Mouse (Mus musculus) kidney, adult 8-10 months (tissue): Measurements from ENCODE around the gene Efcab6.

Experiments used
- DNase-seq, 2 experiments: peaks; one replicate each; pipeline ENCODE4 v3.0.0; 2022

The Efcab6 gene

GRCm38 (mm10) chr15:83870936-83871335, 194.2 kb downstream of the Efcab6 start:
- DNase-seq = no peak

GRCm38 (mm10) chr15:83865626-83866025, 199.6 kb downstream of the Efcab6 start:
- DNase-seq = no peak

DNA sequence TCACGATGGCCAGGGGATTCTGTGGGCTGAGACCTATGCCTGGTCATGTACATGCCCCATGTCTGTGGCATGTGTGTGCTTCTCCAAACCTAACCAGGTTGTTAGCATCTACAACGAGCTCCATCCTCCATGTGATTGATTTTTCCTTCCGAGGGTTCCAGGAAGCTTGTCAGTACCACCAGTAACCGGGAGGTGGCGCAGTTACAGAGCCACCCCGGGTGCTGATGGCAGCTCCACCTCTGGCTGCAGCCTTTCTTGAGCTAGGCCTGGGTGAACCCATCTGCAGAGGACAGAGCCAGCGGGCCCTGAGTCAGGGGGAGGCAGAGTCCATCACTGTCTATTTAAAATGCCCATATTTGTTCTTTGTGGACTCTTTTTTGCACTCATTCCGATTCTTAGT, 208.1 kb downstream of the Efcab6 start:
- DNase-seq = peak; percentile 19 to 71

DNA sequence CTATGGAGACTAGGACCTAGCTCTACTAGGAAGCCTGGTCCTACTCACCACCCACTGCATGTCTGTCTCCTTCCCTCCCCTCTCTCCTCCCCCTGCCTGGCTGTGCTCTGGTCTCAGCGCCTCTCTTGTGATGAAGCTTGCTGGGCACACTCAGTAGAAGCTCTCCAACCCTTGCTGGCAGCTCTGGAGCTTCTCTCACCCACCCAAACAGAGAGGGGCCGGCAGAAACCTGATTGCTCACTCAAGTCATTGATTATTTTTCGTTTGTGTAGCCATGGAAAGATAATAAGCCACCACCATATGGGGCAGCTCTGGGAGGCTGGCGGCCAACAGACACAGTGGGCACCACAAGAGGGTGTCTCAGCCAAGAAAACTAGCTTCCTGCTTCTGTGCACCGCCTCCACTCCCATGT, 211.8 kb downstream of the Efcab6 start:
- no peak for DNase-seq

DNA sequence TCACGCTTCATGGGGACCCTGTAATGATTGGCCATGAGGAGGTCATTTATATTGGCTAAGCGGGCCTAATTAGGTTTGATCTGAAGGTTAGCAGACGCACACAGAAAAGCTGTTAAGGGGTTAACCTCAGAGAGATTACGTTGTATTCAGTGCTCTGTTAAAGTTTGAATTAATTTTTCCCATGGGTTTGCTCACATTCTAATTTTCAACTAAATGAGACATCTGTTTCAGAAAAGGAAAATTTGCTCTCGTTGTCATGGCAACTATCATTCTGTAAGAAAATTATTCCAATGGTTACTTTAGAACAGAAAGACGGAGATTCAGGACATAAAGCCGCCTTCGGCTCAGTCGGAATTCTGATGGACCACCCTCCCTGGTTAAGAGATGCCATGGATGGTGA, 217.0 kb downstream of the Efcab6 start:
- DNase-seq = no peak

GRCm38 (mm10) chr15:83847512-83847911, 217.7 kb downstream of the Efcab6 start:
- no peak for DNase-seq

GRCm38 (mm10) chr15:83846592-83846991, 218.6 kb downstream of the Efcab6 start:
- DNase-seq = no peak

DNA sequence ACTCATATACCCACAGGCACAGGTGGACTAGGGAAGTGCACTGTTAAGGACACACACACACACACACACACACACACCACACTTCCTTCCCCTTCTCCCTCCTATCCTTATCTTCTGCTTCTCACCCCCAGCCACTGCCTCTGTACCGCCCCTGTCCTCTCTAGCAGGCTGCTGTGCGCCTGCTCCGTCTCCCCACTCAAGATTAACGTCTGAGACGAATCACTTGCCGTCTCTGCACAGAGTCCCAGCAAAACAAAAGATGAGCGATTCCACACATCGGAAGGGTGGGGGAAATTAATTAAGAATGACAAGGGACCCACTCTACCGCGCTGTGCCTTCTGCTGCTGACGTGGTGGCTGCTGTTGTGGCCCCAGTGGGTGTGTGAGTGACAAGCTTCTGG, 219.4 kb downstream of the Efcab6 start:
- no peak for DNase-seq

DNA sequence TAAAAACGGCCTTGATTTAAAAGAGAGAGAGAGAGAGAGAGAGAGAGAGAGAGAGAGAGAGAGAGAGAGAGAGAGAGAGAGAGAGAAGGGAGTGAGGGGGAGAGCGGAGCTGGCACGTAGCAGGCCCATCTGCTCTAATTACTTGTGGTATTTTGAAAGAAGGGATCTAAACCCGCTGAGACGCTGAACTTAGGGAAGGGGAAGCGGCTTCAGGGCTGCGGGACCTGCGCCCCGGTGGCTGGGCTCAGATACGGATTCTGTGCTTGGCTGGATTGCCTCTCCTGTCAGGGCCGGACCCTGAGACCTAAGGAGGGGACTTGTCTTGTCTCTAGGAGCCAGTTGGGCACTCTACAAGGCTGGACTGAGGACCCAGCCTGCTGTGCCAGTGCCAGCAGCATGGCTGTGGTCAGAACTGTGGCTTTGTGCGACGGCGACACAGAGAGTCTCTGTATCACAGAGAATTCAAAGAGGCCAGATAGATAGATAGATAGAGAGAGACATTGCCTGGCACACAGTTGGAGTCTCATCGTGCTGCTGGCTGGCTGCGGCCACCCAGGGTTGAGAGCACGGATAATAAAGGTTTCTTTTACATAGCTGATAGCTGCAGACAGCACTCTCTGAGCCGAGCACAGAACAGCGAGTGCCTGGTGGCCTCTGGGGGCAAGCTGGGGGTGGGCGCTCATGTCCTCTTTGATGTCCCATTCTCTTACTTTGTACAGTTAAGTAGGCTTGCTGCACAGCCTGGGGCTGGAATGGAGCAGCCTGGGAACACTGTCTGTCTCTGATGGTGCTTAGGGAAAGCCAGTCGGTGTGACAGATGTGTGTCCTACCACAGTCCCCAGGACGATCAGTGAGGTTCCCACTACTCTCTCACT, 222.0 kb downstream of the Efcab6 start:
- no peak for DNase-seq

GRCm38 (mm10) chr15:83842419-83842818, 222.8 kb downstream of the Efcab6 start:
- no peak for DNase-seq

- DNase-seq = no peak
Measured at GRCm38 (mm10) chr15:83840950-83841719, 224.0 kb downstream of the Efcab6 start.

DNA sequence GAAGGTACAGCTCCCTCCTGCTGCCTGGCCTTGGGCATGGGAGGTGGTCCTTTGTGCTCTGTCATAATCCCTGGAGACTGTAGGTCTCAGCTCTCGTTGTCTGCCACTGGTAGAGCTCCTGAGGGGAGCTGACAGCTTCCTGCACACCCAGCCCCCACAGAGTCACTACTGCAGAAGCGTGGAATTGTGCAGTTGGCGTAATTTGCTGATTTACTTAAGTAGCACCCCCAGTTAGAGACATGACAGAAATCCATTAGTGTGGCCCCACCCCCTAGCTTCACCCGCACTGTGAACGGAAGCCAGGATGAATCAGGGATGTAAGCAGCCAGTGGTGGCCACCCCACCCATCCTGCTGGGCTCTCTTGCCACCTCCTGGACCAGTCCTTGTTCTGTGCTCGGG, 232.9 kb downstream of the Efcab6 start:
- no peak for DNase-seq

GRCm38 (mm10) chr15:83829226-83829625, 236.0 kb downstream of the Efcab6 start:
- no peak for DNase-seq

- no peak for DNase-seq
Measured at GRCm38 (mm10) chr15:83828011-83828410, 237.2 kb downstream of the Efcab6 start.
